Mouse (Mus musculus): ENCODE measurements around the gene Mien1.

The Mien1 gene

GRCm38 (mm10) chr11:98438331-98439158 lies at the start of gene Mien1:
Mien1 (minus strand) TSS chr11:98438991.
- peak; percentile 95 for DNase-seq (ENCODE audit: low read depth, low spot score)

- DNase-seq (ENCODE audit: low read depth, low spot score): no peak
Measured at GRCm38 (mm10) chr11:98487526-98488040, 48.8 kb upstream of the Mien1 start.

GRCm38 (mm10) chr11:98485749-98486148 lies 47.0 kb upstream of the Mien1 start:
- no peak for DNase-seq (ENCODE audit: low read depth, low spot score)

GRCm38 (mm10) chr11:98482067-98482466 lies 43.3 kb upstream of the Mien1 start:
- no peak for DNase-seq (ENCODE audit: low read depth, low spot score)

GRCm38 (mm10) chr11:98481231-98481630 lies 42.4 kb upstream of the Mien1 start:
- DNase-seq (ENCODE audit: low read depth, low spot score): no peak

GRCm38 (mm10) chr11:98479940-98480497 lies 41.2 kb upstream of the Mien1 start:
- no peak for DNase-seq (ENCODE audit: low read depth, low spot score)

GRCm38 (mm10) chr11:98479026-98479939 lies 40.5 kb upstream of the Mien1 start:
- no peak for DNase-seq (ENCODE audit: low read depth, low spot score)

GRCm38 (mm10) chr11:98477011-98477701 lies 38.4 kb upstream of the Mien1 start:
- DNase-seq (ENCODE audit: low read depth, low spot score): no peak

- DNase-seq (ENCODE audit: low read depth, low spot score): no peak
Measured at GRCm38 (mm10) chr11:98476434-98476807, 37.6 kb upstream of the Mien1 start.

GRCm38 (mm10) chr11:98475630-98476433 lies 37.0 kb upstream of the Mien1 start:
- DNase-seq (ENCODE audit: low read depth, low spot score): no peak

- no peak for DNase-seq (ENCODE audit: low read depth, low spot score)
Measured at GRCm38 (mm10) chr11:98474967-98475366, 36.2 kb upstream of the Mien1 start.

GRCm38 (mm10) chr11:98473916-98474479 lies 35.2 kb upstream of the Mien1 start:
- DNase-seq (ENCODE audit: low read depth, low spot score): no peak

GRCm38 (mm10) chr11:98472696-98473095 lies 33.9 kb upstream of the Mien1 start:
- DNase-seq (ENCODE audit: low read depth, low spot score): peak; percentile 19

- DNase-seq (ENCODE audit: low read depth, low spot score): no peak
Measured at GRCm38 (mm10) chr11:98470795-98471194, 32.0 kb upstream of the Mien1 start.

GRCm38 (mm10) chr11:98469761-98470714 lies 31.2 kb upstream of the Mien1 start:
- no peak for DNase-seq (ENCODE audit: low read depth, low spot score)

- no peak for DNase-seq (ENCODE audit: low read depth, low spot score)
Measured at GRCm38 (mm10) chr11:98464516-98464915, 25.7 kb upstream of the Mien1 start.

GRCm38 (mm10) chr11:98463911-98464310 lies 25.1 kb upstream of the Mien1 start:
- no peak for DNase-seq (ENCODE audit: low read depth, low spot score)

GRCm38 (mm10) chr11:98462255-98462654 lies 23.5 kb upstream of the Mien1 start:
- DNase-seq (ENCODE audit: low read depth, low spot score): no peak

- no peak for DNase-seq (ENCODE audit: low read depth, low spot score)
Measured at GRCm38 (mm10) chr11:98461109-98461720, 22.4 kb upstream of the Mien1 start.
